Mouse (Mus musculus) embryonic facial prominence, embryonic 12.5 days (tissue): Measurements from ENCODE around the gene Myo1b. TPM values are rescaled to one million over a fixed set of nuclear protein-coding genes. Genes with fewer than 3 reads are reported as not detected.

ENCODE experiments used
- ATAC-seq: fragments of 200-750 bp; cut with Nextera tagmentation; 2 replicates; pipeline ENCODE4 v1.8.0; 2017; ENCODE audit not compliant: insufficient number of reproducible peaks, insufficient read depth, low FRiP score, low TSS enrichment
- H3K27ac ChIP-seq: fragments of 300-500 bp; sonication (generic); 2 replicates; pipeline ENCODE4 v1.5.1; 2016; ENCODE audit warnings: mild to moderate bottlenecking
- H3K27me3 ChIP-seq: fragments of 300-500 bp; sonication (generic); 2 replicates; pipeline ENCODE4 v1.6.1; 2016; ENCODE audit warnings: mild to moderate bottlenecking, moderate library complexity
- H3K36me3 ChIP-seq: fragments of 300-500 bp; sonication (generic); 2 replicates; pipeline ENCODE4 v1.6.1; 2016; ENCODE audit warnings: mild to moderate bottlenecking
- H3K4me1 ChIP-seq: fragments of 300-500 bp; sonication (generic); 2 replicates; pipeline ENCODE4 v1.6.1; 2016
- H3K4me2 ChIP-seq: fragments of 300-500 bp; sonication (generic); replicated peaks from 2 replicates; pipeline ENCODE4 v1.6.1; 2016; ENCODE audit warnings: mild to moderate bottlenecking, moderate library complexity
- H3K4me3 ChIP-seq: fragments of 300-500 bp; sonication (generic); 2 replicates; pipeline ENCODE4 v1.5.1; 2016; ENCODE audit warnings: mild to moderate bottlenecking
- H3K9ac ChIP-seq: fragments of 300-500 bp; sonication (generic); 2 replicates; pipeline ENCODE4 v1.6.1; 2016; ENCODE audit warnings: mild to moderate bottlenecking, moderate library complexity
- H3K9me3 ChIP-seq: fragments of 300-500 bp; sonication (generic); 2 replicates; pipeline ENCODE4 v1.6.1; 2016; ENCODE audit warnings: mild to moderate bottlenecking, moderate library complexity
- WGBS: fragments of 180-500 bp; shearing (Covaris S2); methylation state at CpG from one replicate; pipeline ENCODE4 v1.1.7; 2016; 5-methylcytosine and 5-hydroxymethylcytosine counted together
- polyA plus RNA-seq: library from polyadenylated mRNA; unstranded; fragments of >200 nt; fragmentation: Nextera tagmentation; extraction: Ambion mirVana; gene quantifications from 2 replicates; pipeline ENCODE4 v1.2.1, GENCODE M21; 2016

The Myo1b gene
- polyA plus RNA-seq, 1 experiment from 2014 or later, result 100 TPM

DNA sequence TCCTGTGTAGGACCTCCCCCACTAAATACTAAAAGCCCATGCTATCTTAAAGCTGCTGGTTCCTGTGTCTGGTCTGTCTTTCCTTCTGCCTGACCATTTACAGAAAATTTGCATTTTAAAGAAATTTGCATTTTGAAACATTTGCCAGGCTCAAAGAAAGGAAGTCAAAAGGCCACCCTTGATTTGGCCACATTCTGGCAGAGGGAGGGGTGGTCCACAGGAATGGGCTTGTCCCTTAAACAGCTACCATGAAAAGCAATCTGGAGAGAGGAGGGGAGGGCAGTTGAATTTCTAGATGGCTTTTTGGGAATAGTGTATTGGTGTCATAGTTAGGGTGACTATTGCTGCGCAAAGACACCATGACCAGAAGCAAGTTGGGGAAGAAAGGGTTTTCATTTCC lies 173.3 kb downstream of the Myo1b start:
- Histone ChIP-seq H3K9me3 (no peaks in the 10 kb centered on the region), H3K4me2 (no peak overlapping the region), H3K27me3 (no peaks in the 10 kb centered on the region), H3K9ac (no peak overlapping the region), H3K27ac (no peak overlapping the region), H3K4me3 (no peak overlapping the region), H3K4me1 (0 out of 2 replicates have a peak, but pooled peaks cover 6% of the 10 kb centered on the region), H3K36me3 (0 out of 2 replicates have a peak, but pooled peaks cover 3% of the 10 kb centered on the region)
- ATAC-seq, result no peak
- WGBS, result 91% methylated on average over 1 of the region's 1 CpGs

DNA sequence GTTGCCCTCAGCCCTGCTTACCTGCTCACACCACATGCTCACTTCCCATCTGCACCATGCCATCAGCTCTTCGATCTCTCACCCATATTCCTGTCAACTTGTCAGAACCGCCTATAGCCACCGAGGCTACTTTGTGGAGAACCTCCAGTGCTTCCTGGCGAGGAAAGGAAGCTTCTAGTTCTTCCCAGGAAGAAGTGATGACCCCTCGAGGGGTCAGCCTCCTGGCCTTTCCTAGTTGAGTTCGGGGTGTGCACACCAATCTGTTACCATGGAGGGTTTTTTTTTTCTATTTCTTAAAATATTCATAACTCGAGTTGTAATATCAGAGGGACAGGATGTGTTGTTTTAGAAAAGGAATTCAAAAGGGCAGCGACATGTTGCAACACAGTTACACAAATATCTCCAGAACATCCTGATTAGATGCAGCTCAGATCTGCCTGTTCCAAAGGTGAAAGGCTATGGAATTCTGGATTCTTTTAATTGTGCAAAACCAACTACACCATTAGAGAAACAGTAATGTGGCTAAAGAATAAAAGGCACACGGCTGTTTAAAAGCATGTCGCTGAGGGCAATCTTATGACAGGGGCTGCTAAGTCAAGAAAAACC lies 175.1 kb downstream of the Myo1b start:
- H3K4me1 ChIP-seq, result no peaks in the 10 kb centered on the region
- no peak overlapping the region for H3K4me3 ChIP-seq
- ATAC-seq, result no peak
- no peak overlapping the region for H3K9ac ChIP-seq
- H3K27ac ChIP-seq, result no peak overlapping the region
- no peaks in the 10 kb centered on the region for H3K27me3 ChIP-seq
- WGBS, result 85% methylated on average over 10 of the region's 10 CpGs
- H3K4me2 ChIP-seq, result no peak overlapping the region
- no peaks in the 10 kb centered on the region for H3K9me3 ChIP-seq
- 0 out of 2 replicates have a peak, but pooled peaks cover 3% of the 10 kb centered on the region for H3K36me3 ChIP-seq

DNA sequence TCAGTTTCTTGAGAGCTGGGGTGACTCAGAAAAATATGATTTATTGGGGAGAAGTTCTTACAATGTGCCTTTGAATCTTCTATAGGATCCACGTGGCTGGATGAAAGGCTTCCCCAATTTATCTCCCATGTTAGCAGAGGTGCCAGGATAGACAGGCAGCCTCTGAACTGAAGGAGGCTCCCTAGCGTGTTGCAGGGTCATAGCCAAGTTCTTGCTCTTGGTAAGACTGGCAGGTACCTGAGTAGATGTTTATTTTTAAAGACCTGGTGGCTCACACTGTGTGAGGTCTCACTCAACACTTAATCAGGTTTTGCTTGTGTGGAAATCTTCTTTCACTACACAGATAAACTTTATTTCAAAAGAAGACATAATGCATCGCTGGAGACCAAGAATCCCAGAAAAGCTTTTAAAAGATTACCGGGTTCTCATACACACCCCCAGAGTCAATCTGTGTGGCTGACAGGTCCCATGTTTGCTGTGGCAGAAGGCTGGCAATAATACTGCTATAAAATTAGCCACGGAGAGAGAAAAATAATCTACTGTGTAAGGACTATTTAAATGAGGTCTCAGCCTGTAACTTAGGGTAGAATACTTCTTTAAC lies 176.5 kb downstream of the Myo1b start:
- H3K9me3 ChIP-seq, result no peaks in the 10 kb centered on the region
- H3K36me3 ChIP-seq, result no peaks in the 10 kb centered on the region
- no peaks in the 10 kb centered on the region for H3K4me1 ChIP-seq
- WGBS, result 76% methylated on average over 5 of the region's 5 CpGs
- no peak overlapping the region for H3K9ac ChIP-seq
- H3K4me3 ChIP-seq, result no peak overlapping the region
- no peak overlapping the region for H3K27ac ChIP-seq
- no peaks in the 10 kb centered on the region for H3K27me3 ChIP-seq
- no peak overlapping the region for H3K4me2 ChIP-seq
- ATAC-seq, result no peak

DNA sequence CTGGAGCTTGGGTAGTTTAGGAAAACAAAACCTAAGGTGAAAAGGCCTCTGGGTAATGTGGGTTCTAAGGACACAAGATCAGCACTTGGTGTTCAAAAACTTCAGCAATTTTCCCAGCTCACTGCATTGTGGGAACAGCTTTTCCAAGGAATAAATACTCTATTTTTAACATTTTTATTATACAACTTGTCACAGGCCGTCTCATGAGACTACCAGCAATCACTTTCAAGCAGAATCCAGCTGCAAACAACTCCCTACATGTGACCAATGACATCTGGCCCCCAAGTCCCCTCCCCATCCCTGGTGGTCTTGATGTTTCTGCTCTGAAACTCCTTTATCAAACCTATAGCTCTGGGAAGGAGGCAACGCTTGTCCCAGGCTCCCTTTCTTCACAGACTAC lies 179.0 kb downstream of the Myo1b start:
- no peak overlapping the region for H3K4me3 ChIP-seq
- peaks cover 2% of the 10 kb centered on the region; the same call in 1 of the 2 replicates for H3K9me3 ChIP-seq
- no peaks in the 10 kb centered on the region for H3K36me3 ChIP-seq
- H3K4me2 ChIP-seq, result no peak overlapping the region
- H3K27me3 ChIP-seq, result no peaks in the 10 kb centered on the region
- WGBS, result 77% methylated on average over 2 of the region's 2 CpGs
- no peak overlapping the region for H3K9ac ChIP-seq
- H3K27ac ChIP-seq, result no peak overlapping the region
- ATAC-seq, result no peak
- no peaks in the 10 kb centered on the region for H3K4me1 ChIP-seq

- peaks cover 6% of the 10 kb centered on the region; the same call in 1 of the 2 replicates for H3K9me3 ChIP-seq
- no peak overlapping the region for H3K9ac ChIP-seq
- H3K4me1 ChIP-seq, result no peaks in the 10 kb centered on the region
- no peak overlapping the region for H3K4me2 ChIP-seq
- ATAC-seq, result no peak
- H3K27me3 ChIP-seq, result no peaks in the 10 kb centered on the region
- H3K36me3 ChIP-seq, result no peaks in the 10 kb centered on the region
- no peak overlapping the region for H3K4me3 ChIP-seq
- H3K27ac ChIP-seq, result no peak overlapping the region
- 87% methylated on average over 6 of the region's 6 CpGs for WGBS
These were observed 181.2 kb downstream of the Myo1b start for GRCm38 (mm10) chr1:51734721-51735120.

DNA sequence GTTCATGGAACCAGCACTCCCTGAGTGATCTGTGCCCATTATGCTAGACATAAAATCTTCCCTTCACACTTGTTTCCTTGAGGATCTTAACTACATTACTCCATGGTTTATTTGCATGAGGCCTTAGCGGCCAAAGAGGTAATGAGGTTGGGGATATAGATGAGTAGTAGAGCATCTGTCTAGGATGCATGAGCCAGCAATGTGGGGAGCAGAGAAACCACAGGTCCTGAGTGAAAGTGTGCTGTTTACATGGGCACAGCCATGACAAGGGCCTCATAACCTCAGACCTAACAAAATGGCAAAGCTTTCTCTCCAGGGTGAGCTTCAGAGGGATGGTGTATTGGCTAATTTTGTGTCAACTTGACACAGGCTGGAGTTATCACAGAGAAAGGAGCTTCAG lies 186.5 kb downstream of the Myo1b start:
- Histone ChIP-seq H3K9ac (no peak overlapping the region), H3K4me2 (no peak overlapping the region), H3K4me1 (no peaks in the 10 kb centered on the region), H3K9me3 (peaks cover 6% of the 10 kb centered on the region; the same call in 1 of the 2 replicates), H3K36me3 (no peaks in the 10 kb centered on the region), H3K4me3 (no peak overlapping the region), H3K27ac (no peak overlapping the region), H3K27me3 (no peaks in the 10 kb centered on the region)
- 92% methylated on average over 1 of the region's 1 CpGs for WGBS
- ATAC-seq, result no peak

DNA sequence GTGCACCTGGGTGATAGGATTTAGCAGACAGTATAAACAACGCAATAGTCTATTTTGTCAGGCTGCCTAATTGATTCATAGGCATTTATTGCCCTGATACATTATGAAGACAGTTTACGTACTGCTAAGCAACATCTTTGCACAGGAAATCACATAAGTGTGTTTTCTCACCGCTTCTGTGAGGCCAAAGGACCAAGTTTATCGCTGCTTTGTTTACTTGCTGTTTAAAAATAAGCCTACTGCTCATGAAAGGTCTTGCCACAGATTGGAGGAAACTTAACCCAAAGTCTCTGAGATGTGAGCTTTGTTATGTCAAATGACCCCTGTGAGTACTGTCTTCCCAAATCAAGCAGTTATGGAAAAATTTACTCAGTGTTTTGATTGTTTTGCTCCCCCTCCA lies 187.1 kb downstream of the Myo1b start:
- ATAC-seq, result no peak
- no peaks in the 10 kb centered on the region for H3K36me3 ChIP-seq
- no peak overlapping the region for H3K4me2 ChIP-seq
- WGBS, result 84% methylated on average over 4 of the region's 4 CpGs
- no peaks in the 10 kb centered on the region for H3K4me1 ChIP-seq
- no peak overlapping the region for H3K27ac ChIP-seq
- H3K4me3 ChIP-seq, result no peak overlapping the region
- no peak overlapping the region for H3K9ac ChIP-seq
- no peaks in the 10 kb centered on the region for H3K27me3 ChIP-seq
- H3K9me3 ChIP-seq, result peaks cover 6% of the 10 kb centered on the region; the same call in 1 of the 2 replicates

DNA sequence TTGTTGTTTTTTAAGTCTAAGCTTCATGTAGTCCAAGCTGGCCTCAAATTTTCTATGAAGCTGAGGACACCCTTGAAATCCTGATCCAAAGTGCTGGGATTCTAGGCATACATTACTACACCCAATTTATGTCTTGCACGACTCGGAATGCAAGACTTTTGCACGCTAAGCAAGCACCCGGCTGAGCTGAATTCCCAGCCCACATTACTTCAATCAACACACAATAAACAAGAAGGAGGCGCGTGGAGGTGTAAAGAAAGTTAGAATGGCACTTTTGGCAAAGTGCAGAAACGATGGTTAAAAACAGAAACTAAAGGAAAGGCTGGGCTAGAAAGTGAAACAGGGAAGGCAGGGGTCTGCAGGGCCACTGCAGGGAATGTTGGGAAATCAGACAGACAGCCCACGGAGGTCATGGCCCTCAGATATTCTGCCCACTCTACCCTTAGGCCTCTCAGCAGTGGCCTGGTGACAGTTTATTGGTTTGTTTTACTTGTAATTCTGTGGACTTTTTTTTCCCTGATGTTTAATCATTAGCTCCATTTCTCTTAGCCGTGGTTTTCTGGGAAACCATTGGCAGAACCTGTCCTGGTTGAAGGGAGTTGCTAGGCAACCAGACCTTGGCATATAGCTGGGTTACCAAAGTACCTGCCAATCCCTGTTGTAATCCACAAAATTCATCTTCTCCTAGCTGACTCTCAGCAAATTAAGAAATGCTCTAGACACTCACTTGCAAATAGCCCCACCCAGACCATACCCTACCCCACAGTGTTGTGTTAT lies 195.8 kb downstream of the Myo1b start:
- no peak for ATAC-seq
- H3K4me2 ChIP-seq, result no peak overlapping the region
- WGBS, result 74% methylated on average over 9 of the region's 9 CpGs
- no peak overlapping the region for H3K4me3 ChIP-seq
- H3K36me3 ChIP-seq, result no peaks in the 10 kb centered on the region
- H3K9ac ChIP-seq, result no peak overlapping the region
- no peaks in the 10 kb centered on the region for H3K9me3 ChIP-seq
- no peaks in the 10 kb centered on the region for H3K27me3 ChIP-seq
- H3K27ac ChIP-seq, result no peak overlapping the region
- no peaks in the 10 kb centered on the region for H3K4me1 ChIP-seq

DNA sequence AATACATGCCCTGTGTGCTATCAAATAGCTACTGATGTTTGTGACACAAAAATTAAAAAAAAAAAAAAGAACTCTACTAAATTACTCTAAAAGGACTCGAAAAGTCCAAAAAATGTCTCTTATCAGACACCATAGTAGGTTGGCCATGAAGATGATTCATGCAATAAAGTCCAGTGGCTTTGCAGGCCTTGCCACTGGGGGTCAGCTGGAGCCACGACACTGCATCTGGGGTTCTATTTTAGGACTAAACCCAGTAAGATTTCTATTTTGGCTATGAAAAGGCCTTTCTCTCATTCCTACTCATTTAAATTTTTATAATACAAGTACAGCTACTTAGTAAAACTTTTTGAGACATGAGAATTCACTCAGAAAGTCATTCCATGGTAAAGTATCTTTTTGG lies 205.0 kb downstream of the Myo1b start:
- no peak overlapping the region for H3K27ac ChIP-seq
- no peak overlapping the region for H3K9ac ChIP-seq
- no peak for ATAC-seq
- no peaks in the 10 kb centered on the region for H3K9me3 ChIP-seq
- no peak overlapping the region for H3K4me3 ChIP-seq
- H3K4me2 ChIP-seq, result no peak overlapping the region
- no peaks in the 10 kb centered on the region for H3K27me3 ChIP-seq
- no peaks in the 10 kb centered on the region for H3K4me1 ChIP-seq
- WGBS, result 76% methylated on average over 2 of the region's 2 CpGs
- no peaks in the 10 kb centered on the region for H3K36me3 ChIP-seq

DNA sequence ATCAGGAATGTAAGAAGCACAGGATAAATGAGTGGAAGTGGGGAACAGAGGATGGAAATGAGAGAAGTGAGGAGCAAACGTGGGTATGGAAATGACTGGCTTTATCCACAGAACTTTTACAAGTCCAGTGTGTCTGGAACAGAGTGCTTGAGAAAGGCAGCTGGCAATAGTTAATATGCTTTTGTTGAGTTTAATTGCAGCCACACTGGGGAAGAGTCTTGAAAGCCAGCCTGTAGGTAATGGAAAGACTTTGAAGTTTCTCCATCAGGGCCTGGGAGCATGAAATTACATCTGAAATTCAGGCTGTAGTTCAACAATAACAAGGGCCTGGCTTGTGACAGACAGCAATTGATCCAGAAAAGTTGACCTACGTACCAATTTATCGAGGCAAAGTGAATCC lies 209.8 kb downstream of the Myo1b start:
- no peak overlapping the region for H3K9ac ChIP-seq
- no peak overlapping the region for H3K4me3 ChIP-seq
- ATAC-seq, result no peak
- H3K36me3 ChIP-seq, result no peaks in the 10 kb centered on the region
- H3K27ac ChIP-seq, result no peak overlapping the region
- H3K9me3 ChIP-seq, result no peaks in the 10 kb centered on the region
- 52% methylated on average over 3 of the region's 3 CpGs for WGBS
- no peak overlapping the region for H3K4me2 ChIP-seq
- H3K4me1 ChIP-seq, result no peaks in the 10 kb centered on the region
- no peaks in the 10 kb centered on the region for H3K27me3 ChIP-seq

DNA sequence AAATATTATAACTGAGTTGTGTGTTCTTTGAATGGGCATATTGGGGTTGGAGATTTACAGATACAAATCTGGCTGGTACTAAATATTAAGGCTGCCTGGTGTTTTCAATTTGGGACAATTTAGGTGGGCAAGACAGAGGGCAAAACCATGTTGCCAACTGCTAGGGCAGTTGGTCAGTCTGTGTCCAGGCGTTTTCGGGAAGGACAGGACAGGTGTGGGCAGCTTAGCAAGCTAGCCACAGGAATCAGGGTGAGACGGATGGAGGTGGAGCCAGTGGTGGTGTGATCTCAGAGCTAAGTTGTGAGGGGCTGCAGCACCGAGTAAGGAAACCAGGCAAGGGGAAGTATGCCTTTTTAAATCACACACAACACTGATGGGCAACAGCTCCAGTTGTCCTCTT lies 211.3 kb downstream of the Myo1b start:
- Histone ChIP-seq H3K27ac (no peak overlapping the region), H3K9me3 (no peaks in the 10 kb centered on the region), H3K4me3 (no peak overlapping the region), H3K4me1 (no peaks in the 10 kb centered on the region), H3K27me3 (no peaks in the 10 kb centered on the region), H3K4me2 (no peak overlapping the region), H3K9ac (no peak overlapping the region), H3K36me3 (no peaks in the 10 kb centered on the region)
- 79% methylated on average over 4 of the region's 4 CpGs for WGBS
- no peak for ATAC-seq
